Mouse (Mus musculus) cerebellum, postnatal 10 days (tissue): ENCODE data around the gene Obp1a.

Experiments
- DNase-seq, 2 experiments: peaks; one replicate each; pipeline ENCODE4 v3.0.0; 2021; ENCODE audit warnings: mixed read lengths in 2 of 2

Gene Obp1a

GRCm38 (mm10) chrX:78091274-78091673, at the start of gene Obp1a:
Obp1a (minus strand) TSS chrX:78091374.
- DNase-seq, result no peak

GRCm38 (mm10) chrX:78125167-78125566, 34.0 kb upstream of the Obp1a start, which contains the start of gene Gm5938:
Gm5938 (plus strand) TSS chrX:78125467.
- DNase-seq, result no peak
